Comparison of ENCODE assay signal across 22 mouse cellular contexts in the genomic region with DNA sequence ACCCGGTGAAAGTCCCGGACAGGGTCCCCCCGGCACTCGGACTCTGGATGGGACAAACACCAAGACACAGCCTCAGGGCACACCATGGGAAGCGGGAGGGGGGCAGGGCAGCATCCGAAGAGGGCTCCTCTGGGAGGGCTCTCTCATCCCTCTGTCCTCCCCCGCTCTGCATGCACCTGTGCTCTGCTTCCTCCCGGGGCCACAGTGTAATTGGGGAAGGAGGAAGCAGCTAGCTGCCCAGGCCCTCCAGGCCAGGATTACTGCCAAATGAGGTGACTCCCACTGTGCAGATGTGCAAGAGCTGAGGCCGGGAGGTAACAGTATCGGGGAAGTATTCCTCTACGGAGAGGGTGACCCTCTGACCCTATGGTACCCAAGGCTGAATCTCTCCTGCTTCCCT. TPM values are rescaled to one million over a fixed set of nuclear protein-coding genes. Genes with fewer than 3 reads are reported as not detected.
DNase-seq lines count a peak whose midpoint lies in the region; ATAC-seq and TF ChIP-seq lines count a peak whose summit lies in the region.
"Had no signal": no experiment of that assay in that cellular context is flagged by ENCODE, and none has a peak within 500 bp of the region (broad histone marks: within the 10 kb centered on the region; RNA-seq: fewer than 3 reads in every experiment).

No protein-coding gene starts in this region.

- H3K27ac ChIP-seq in forebrain, postnatal 0 days (ENCODE audit: low read depth, low read length): no peak overlapping the region
- no peak overlapping the region for H3K27ac ChIP-seq in forebrain, embryonic 11.5 days (ENCODE audit: low read depth, low read length)
- no peak overlapping the region for H3K27ac ChIP-seq in limb, embryonic 11.5 days (replicated peaks; ENCODE audit: low read depth, low read length)
- no peak overlapping the region for H3K27ac ChIP-seq in limb, embryonic 10.5 days
- no peak overlapping the region for H3K27ac ChIP-seq in ES-E14 (ENCODE audit: insufficient read depth, low read depth, low read length, poor library complexity, severe bottlenecking)
- H3K27ac ChIP-seq in hindbrain, postnatal 0 days: no peak overlapping the region
- H3K27ac ChIP-seq: limb, embryonic 13.5 days; liver, embryonic 13.5 days; neural tube, embryonic 15.5 days had no signal

- H3K9me3 ChIP-seq in forebrain, postnatal 0 days (ENCODE audit: low read length): no peaks in the 10 kb centered on the region
- no peaks in the 10 kb centered on the region for H3K9me3 ChIP-seq in forebrain, embryonic 11.5 days (ENCODE audit: control insufficient read depth, low read length)
- H3K9me3 ChIP-seq in limb, embryonic 11.5 days (ENCODE audit: control insufficient read depth, low read length): no peaks in the 10 kb centered on the region
- no peaks in the 10 kb centered on the region for H3K9me3 ChIP-seq in limb, embryonic 10.5 days (replicated peaks)
- no peaks in the 10 kb centered on the region for H3K9me3 ChIP-seq in ES-E14 (ENCODE audit: control insufficient read depth, insufficient read depth, low read depth, low read length)
- no peaks in the 10 kb centered on the region for H3K9me3 ChIP-seq in hindbrain, postnatal 0 days (ENCODE audit: low read length)
- H3K9me3 ChIP-seq: limb, embryonic 13.5 days; liver, embryonic 13.5 days; neural tube, embryonic 15.5 days had no signal

- no peaks in the 10 kb centered on the region for H3K36me3 ChIP-seq in forebrain, postnatal 0 days (ENCODE audit: insufficient read depth)
- H3K36me3 ChIP-seq in forebrain, embryonic 11.5 days (ENCODE audit: control insufficient read depth, insufficient read depth, low read length): no peaks in the 10 kb centered on the region
- no peaks in the 10 kb centered on the region for H3K36me3 ChIP-seq in limb, embryonic 11.5 days (ENCODE audit: control insufficient read depth, insufficient read depth, low read length)
- H3K36me3 ChIP-seq in limb, embryonic 10.5 days: no peaks in the 10 kb centered on the region
- no peaks in the 10 kb centered on the region for H3K36me3 ChIP-seq in ES-E14 (ENCODE audit: control insufficient read depth, insufficient read depth, low read length, poor library complexity, severe bottlenecking)
- H3K36me3 ChIP-seq in hindbrain, postnatal 0 days (ENCODE audit: insufficient read depth, low read length): no peaks in the 10 kb centered on the region; the same call in 1 of the 2 replicates
- H3K36me3 ChIP-seq: limb, embryonic 13.5 days; liver, embryonic 13.5 days had no signal

- H3K4me2 ChIP-seq in forebrain, postnatal 0 days (ENCODE audit: low read depth): no peak overlapping the region
- H3K4me2 ChIP-seq in forebrain, embryonic 11.5 days (ENCODE audit: low read depth, low read length, severe bottlenecking): no peak overlapping the region
- H3K4me2 ChIP-seq in limb, embryonic 11.5 days (ENCODE audit: low read depth, severe bottlenecking): no peak overlapping the region
- no peak overlapping the region for H3K4me2 ChIP-seq in hindbrain, postnatal 0 days (ENCODE audit: low read depth, low read length)
- H3K4me2 ChIP-seq: limb, embryonic 13.5 days; liver, embryonic 13.5 days; lung, embryonic 14.5 days; midbrain, embryonic 11.5 days; neural tube, embryonic 15.5 days had no signal

- WGBS in forebrain, postnatal 0 days: 45% methylated on average over 11 of the region's 11 CpGs
- WGBS in forebrain, embryonic 11.5 days: 46% methylated on average over 11 of the region's 11 CpGs
- WGBS in limb, embryonic 11.5 days: 56% methylated on average over 11 of the region's 11 CpGs
- 68% methylated on average over 11 of the region's 11 CpGs for WGBS in limb, embryonic 10.5 days
- whole genome bisulfite sequencing in hindbrain, postnatal 0 days: 54% methylated on average over 11 of the region's 11 CpGs

- no peak for DNase-seq in forebrain, postnatal 0 days
- DNase-seq in forebrain, embryonic 11.5 days (ENCODE audit: low spot score): no peak
- DNase-seq in limb, embryonic 11.5 days (ENCODE audit: low spot score): no peak
- no peak for DNase-seq in limb, embryonic 10.5 days (ENCODE audit: low spot score)
- no peak for DNase-seq in ES-E14 (ENCODE audit: low read depth, low spot score)
- no peak for DNase-seq in hindbrain, postnatal 0 days (ENCODE audit: low spot score)
- no peak for DNase-seq in layer of hippocampus, adult 8-10 months (ENCODE audit: low spot score in 2 of 2)
- DNase-seq: adrenal gland, adult 8-10 months; cerebellum, postnatal 36 days; gastrocnemius, postnatal 25 days; kidney, adult 18-20 months; kidney, postnatal 4 days; liver, embryonic 13.5 days; lung, embryonic 14.5 days; lung, postnatal 36 days; spleen, adult 18-20 months; thymus, adult 2 months had no signal

- 0 out of 2 replicates have a peak, but pooled peaks have one; percentile 7 for ATAC-seq in forebrain, postnatal 0 days
- no peak for ATAC-seq in forebrain, embryonic 11.5 days (replicated peaks; ENCODE audit: low FRiP score)
- no peak for ATAC-seq in limb, embryonic 11.5 days (ENCODE audit: insufficient number of reproducible peaks, low FRiP score, low TSS enrichment, low read depth)
- peak; percentile 15; the same call in 1 of the 2 replicates for ATAC-seq in hindbrain, postnatal 0 days
- ATAC-seq: forebrain, embryonic 14.5 days had no signal

- no peaks in the 10 kb centered on the region for H3K4me1 ChIP-seq in forebrain, postnatal 0 days (ENCODE audit: insufficient read depth)
- no peaks in the 10 kb centered on the region for H3K4me1 ChIP-seq in forebrain, embryonic 11.5 days (replicated peaks; ENCODE audit: control insufficient read depth, insufficient read depth, low read length)
- no peaks in the 10 kb centered on the region for H3K4me1 ChIP-seq in limb, embryonic 11.5 days (ENCODE audit: control insufficient read depth, insufficient read depth, low read length)
- H3K4me1 ChIP-seq in limb, embryonic 10.5 days: peaks cover 9% of the 10 kb centered on the region
- H3K4me1 ChIP-seq in ES-E14 (ENCODE audit: control insufficient read depth in 2 of 2, insufficient read depth in 2 of 2, low read length in 2 of 2, poor library complexity in 1 of 2): peaks cover 1 to 2% of the 10 kb centered on the region in 2 experiments; a peak in 2 of 4 replicates
- no peaks in the 10 kb centered on the region for H3K4me1 ChIP-seq in hindbrain, postnatal 0 days (ENCODE audit: insufficient read depth, low read length)
- H3K4me1 ChIP-seq: liver, embryonic 13.5 days had no signal

- H3K9ac ChIP-seq in forebrain, postnatal 0 days: no peak overlapping the region
- no peak overlapping the region for H3K9ac ChIP-seq in forebrain, embryonic 11.5 days (ENCODE audit: low read length)
- H3K9ac ChIP-seq in limb, embryonic 11.5 days (ENCODE audit: low read length): 0 out of 2 replicates have a peak overlapping the region, but pooled peaks have one; percentile 2
- H3K9ac ChIP-seq in ES-E14 (ENCODE audit: insufficient read depth, low read depth, low read length, poor library complexity, severe bottlenecking): no peak overlapping the region
- no peak overlapping the region for H3K9ac ChIP-seq in hindbrain, postnatal 0 days (replicated peaks; ENCODE audit: low read length)
- H3K9ac ChIP-seq: limb, embryonic 13.5 days; liver, embryonic 13.5 days; lung, embryonic 14.5 days; neural tube, embryonic 15.5 days had no signal

- no peak overlapping the region for H3K4me3 ChIP-seq in forebrain, postnatal 0 days (ENCODE audit: low read depth, low read length)
- H3K4me3 ChIP-seq in forebrain, embryonic 11.5 days (ENCODE audit: low read depth, low read length): no peak overlapping the region
- no peak overlapping the region for H3K4me3 ChIP-seq in limb, embryonic 11.5 days (ENCODE audit: low read depth, low read length)
- no peak overlapping the region for H3K4me3 ChIP-seq in limb, embryonic 10.5 days
- peak overlapping the region; percentile 38 to 48; a peak in 3 of 4 replicates for H3K4me3 ChIP-seq in ES-E14 (ENCODE audit: insufficient read depth in 1 of 2, low read depth in 1 of 2, low read length in 2 of 2, poor library complexity in 1 of 2, severe bottlenecking in 1 of 2)
- no peak overlapping the region for H3K4me3 ChIP-seq in hindbrain, postnatal 0 days (ENCODE audit: low read length)
- H3K4me3 ChIP-seq: erythroblast, embryonic 14.5 days; limb, embryonic 13.5 days; liver, embryonic 13.5 days; neural tube, embryonic 15.5 days had no signal

- H3K27me3 ChIP-seq in forebrain, postnatal 0 days (ENCODE audit: insufficient read depth, low read length): no peaks in the 10 kb centered on the region
- no peaks in the 10 kb centered on the region for H3K27me3 ChIP-seq in forebrain, embryonic 11.5 days (ENCODE audit: control insufficient read depth, insufficient read depth, low read length)
- no peaks in the 10 kb centered on the region for H3K27me3 ChIP-seq in limb, embryonic 11.5 days (ENCODE audit: control insufficient read depth, insufficient read depth, low read length)
- 0 out of 2 replicates have a peak, but pooled peaks cover 7% of the 10 kb centered on the region for H3K27me3 ChIP-seq in limb, embryonic 10.5 days (ENCODE audit: low read depth, poor library complexity, severe bottlenecking)
- no peaks in the 10 kb centered on the region for H3K27me3 ChIP-seq in hindbrain, postnatal 0 days (ENCODE audit: insufficient read depth, low read length)
- H3K27me3 ChIP-seq: limb, embryonic 13.5 days; liver, embryonic 13.5 days; neural tube, embryonic 15.5 days had no signal

- TF ChIP-seq CTCF in forebrain, postnatal 0 days (IDR thresholded peaks at IDR 0.05; ENCODE audit: low read depth): no peak
- TF ChIP-seq CTCF in hindbrain, postnatal 0 days (IDR thresholded peaks at IDR 0.05; ENCODE audit: low read depth): no peak

- in situ Hi-C loops in ES-E14 (cut with MboI; ENCODE audit: low sequenced_read_pairs in 2 of 2, unreplicated experiment in 2 of 2): no loop called here

TF ChIP-seq in ES-E14, 5 proteins besides CTCF, POLR2A, EP300 and RAD21:
- TF ChIP-seq CHD2 (IDR thresholded peaks at IDR 0.05; ENCODE audit: low read depth, low read length): no peak
- TF ChIP-seq ZC3H11A (IDR thresholded peaks at IDR 0.05; ENCODE audit: borderline replicate concordance, low read depth, low read length): no peak
- no peak for TF ChIP-seq HCFC1 (IDR thresholded peaks at IDR 0.05; ENCODE audit: borderline replicate concordance, insufficient read depth, low read length)
- TF ChIP-seq ZNF384 (IDR thresholded peaks at IDR 0.05; ENCODE audit: low read depth, low read length): no peak
- no peak for TF ChIP-seq MAFK (IDR thresholded peaks at IDR 0.05; ENCODE audit: insufficient read depth, low read depth, low read length)

RNA-seq across cellular contexts. Expression of a gene that starts 18.5 kb away (rescaled TPM):
- total RNA-seq in forebrain, postnatal 0 days (2014; rRNA removed): 6.8 and 7.6 TPM in 2 replicates
- 1.2 and 1.7 TPM in 2 replicates for polyA plus RNA-seq in forebrain, postnatal 0 days (2015; fragmentation: Nextera tagmentation; extraction: Ambion mirVana)
- polyA plus RNA-seq in forebrain, embryonic 11.5 days (2014; fragmentation: Nextera tagmentation; extraction: Ambion mirVana): 4.8 and 5.3 TPM in 2 replicates
- polyA plus RNA-seq in limb, embryonic 11.5 days (2014; fragmentation: Nextera tagmentation; extraction: Ambion mirVana): 3.8 and 4.2 TPM in 2 replicates
- polyA plus RNA-seq in limb, embryonic 10.5 days (2016; fragmentation: Nextera tagmentation; extraction: Ambion mirVana): 2.3 and 2.8 TPM in 2 replicates
- 23.2 and 25.5 TPM in 2 replicates for total RNA-seq in ES-E14 (2012; rRNA removed)
- 5.7 and 6.4 TPM in 2 replicates for total RNA-seq in hindbrain, postnatal 0 days (2014; rRNA removed)
- polyA plus RNA-seq in hindbrain, postnatal 0 days (2015; fragmentation: Nextera tagmentation; extraction: Ambion mirVana): 1.7 TPM in 2 replicates
- 10 to 100 TPM; 12.5 to 15.6 (median 13.9) TPM for total RNA-seq in layer of hippocampus, adult 8-10 months (2022)

Comparison
In these comparisons a context has a peak if more than half of its experiments do, and no peak if none do; other contexts are left out.
1. ATAC-seq: peak in forebrain, postnatal 0 days (single experiment) and hindbrain, postnatal 0 days (single experiment); none in forebrain, embryonic 11.5 days (single experiment) and limb, embryonic 11.5 days (single experiment).
2. H3K4me3 ChIP-seq: peak in ES-E14 (2 of 2); none in forebrain, postnatal 0 days (single experiment), forebrain, embryonic 11.5 days (single experiment), limb, embryonic 11.5 days (single experiment), limb, embryonic 10.5 days (single experiment) and hindbrain, postnatal 0 days (single experiment).